16 mouse cellular contexts compared by ENCODE assay signal in genomic region chr16:63673236-63673840, GRCm38 (mm10).
DNase-seq lines count a peak whose midpoint lies in the region; ATAC-seq and TF ChIP-seq lines count a peak whose summit lies in the region.
"Had no signal": no experiment of that assay in that cellular context is flagged by ENCODE, and none has a peak within 500 bp of the region (broad histone marks: within the 10 kb centered on the region; RNA-seq: fewer than 3 reads in every experiment).

No protein-coding gene starts in this region.

- WGBS in heart, postnatal 0 days = 57% methylated on average over 9 of the region's 9 CpGs
- 80% methylated on average over 9 of the region's 9 CpGs for WGBS in heart, embryonic 11.5 days (ENCODE audit: insufficient replicate concordance)
- 97% methylated on average over 9 of the region's 9 CpGs for whole genome bisulfite sequencing in thymus, adult 2 months

- TF ChIP-seq CTCF in heart, postnatal 0 days (IDR thresholded peaks at IDR 0.05; ENCODE audit: low read depth) = no peak
- TF ChIP-seq CTCF in thymus, adult 2 months (IDR thresholded peaks at IDR 0.05; ENCODE audit: borderline replicate concordance, control insufficient read depth, extremely low read depth, insufficient read depth, low read length, poor library complexity) = no peak

- TF ChIP-seq EP300 in heart, postnatal 0 days (IDR thresholded peaks at IDR 0.05; ENCODE audit: low read depth) = no peak

- H3K27me3 ChIP-seq in heart, postnatal 0 days (ENCODE audit: control insufficient read depth, insufficient read depth, low read length) = no peaks in the 10 kb centered on the region
- no peaks in the 10 kb centered on the region for H3K27me3 ChIP-seq in heart, embryonic 11.5 days (ENCODE audit: control insufficient read depth, insufficient read depth, low read length)
- H3K27me3 ChIP-seq in thymus, adult 2 months (ENCODE audit: control insufficient read depth, insufficient read depth, low read length) = no peaks in the 10 kb centered on the region
- H3K27me3 ChIP-seq: CH12.LX; hindbrain, embryonic 13.5 days; liver, embryonic 15.5 days; neural tube, embryonic 13.5 days; Patski had no signal

- H3K4me3 ChIP-seq in heart, postnatal 0 days (ENCODE audit: low read depth, low read length) = no peak overlapping the region
- H3K4me3 ChIP-seq in heart, embryonic 11.5 days (ENCODE audit: low read depth, low read length) = no peak overlapping the region
- H3K4me3 ChIP-seq in thymus, adult 2 months (ENCODE audit: control insufficient read depth, insufficient read depth, low read length) = no peak overlapping the region
- H3K4me3 ChIP-seq: hindbrain, embryonic 13.5 days; limb, embryonic 10.5 days; liver, embryonic 15.5 days; neural tube, embryonic 13.5 days had no signal

- H3K36me3 ChIP-seq in heart, postnatal 0 days (replicated peaks; ENCODE audit: control insufficient read depth, insufficient read depth, low read length) = no peaks in the 10 kb centered on the region
- no peaks in the 10 kb centered on the region for H3K36me3 ChIP-seq in heart, embryonic 11.5 days (ENCODE audit: control insufficient read depth, insufficient read depth, low read length)
- H3K36me3 ChIP-seq in thymus, adult 2 months (ENCODE audit: control insufficient read depth, insufficient read depth, low read length) = no peaks in the 10 kb centered on the region
- H3K36me3 ChIP-seq: hindbrain, embryonic 13.5 days; limb, embryonic 10.5 days; liver, embryonic 15.5 days; neural tube, embryonic 13.5 days had no signal

- peak; percentile 11 for DNase-seq in heart, postnatal 0 days (ENCODE audit: low spot score)
- peak; percentile 73 for DNase-seq in brain, adult 2 months (ENCODE audit: low read depth, low spot score)
- peak; percentile 22 for DNase-seq in cerebellum, adult 11 months
- peak; percentile 12 to 25 for DNase-seq in frontal cortex, postnatal 36 days (ENCODE audit: low spot score in 2 of 2)
- DNase-seq in adipocyte (ENCODE audit: low spot score) = no peak
- no peak for DNase-seq in thymus, adult 2 months
- DNase-seq: kidney, adult 9 months; midbrain, embryonic 14.5 days; thymus, postnatal 4 days had no signal

- no peak overlapping the region for H3K4me2 ChIP-seq in heart, postnatal 0 days (ENCODE audit: low read depth, low read length)
- no peak overlapping the region for H3K4me2 ChIP-seq in heart, embryonic 11.5 days
- H3K4me2 ChIP-seq: hindbrain, embryonic 13.5 days; liver, embryonic 15.5 days; neural tube, embryonic 13.5 days had no signal

- H3K9me3 ChIP-seq in heart, postnatal 0 days (replicated peaks; ENCODE audit: control insufficient read depth, low read length) = no peaks in the 10 kb centered on the region
- no peaks in the 10 kb centered on the region for H3K9me3 ChIP-seq in heart, embryonic 11.5 days (replicated peaks; ENCODE audit: control insufficient read depth, low read length)
- H3K9me3 ChIP-seq: hindbrain, embryonic 13.5 days; limb, embryonic 10.5 days; liver, embryonic 15.5 days; neural tube, embryonic 13.5 days had no signal

- peak; percentile 53; the same call in 1 of the 2 replicates for ATAC-seq in heart, postnatal 0 days (ENCODE audit: insufficient read depth, low read depth)
- ATAC-seq in heart, embryonic 11.5 days (replicated peaks; ENCODE audit: insufficient number of reproducible peaks, low FRiP score, low TSS enrichment) = no peak
- ATAC-seq: Patski had no signal

- no peak for TF ChIP-seq POLR2A in thymus, adult 2 months (IDR thresholded peaks at IDR 0.05; ENCODE audit: control insufficient read depth, extremely low read depth, insufficient read depth, low read length, poor library complexity)

- H3K4me1 ChIP-seq in heart, postnatal 0 days (ENCODE audit: control insufficient read depth, insufficient read depth) = no peaks in the 10 kb centered on the region
- H3K4me1 ChIP-seq in heart, embryonic 11.5 days (ENCODE audit: control insufficient read depth, insufficient read depth, low read length) = 0 out of 2 replicates have a peak, but pooled peaks cover 4% of the 10 kb centered on the region
- no peaks in the 10 kb centered on the region for H3K4me1 ChIP-seq in thymus, adult 2 months (replicated peaks; ENCODE audit: control insufficient read depth, insufficient read depth, low read length)
- H3K4me1 ChIP-seq: hindbrain, embryonic 13.5 days; liver, embryonic 15.5 days had no signal

- no peak overlapping the region for H3K9ac ChIP-seq in heart, postnatal 0 days (replicated peaks; ENCODE audit: low read depth, low read length)
- H3K9ac ChIP-seq in heart, embryonic 11.5 days (ENCODE audit: low read depth, low read length) = no peak overlapping the region
- H3K9ac ChIP-seq: hindbrain, embryonic 13.5 days; liver, embryonic 15.5 days; neural tube, embryonic 13.5 days had no signal

- H3K27ac ChIP-seq in heart, postnatal 0 days (ENCODE audit: low read depth) = 0 out of 2 replicates have a peak overlapping the region, but pooled peaks have one; percentile 21
- H3K27ac ChIP-seq in heart, embryonic 11.5 days (ENCODE audit: low read depth, low read length) = no peak overlapping the region
- H3K27ac ChIP-seq in thymus, adult 2 months (ENCODE audit: control insufficient read depth, insufficient read depth, low read length) = no peak overlapping the region
- H3K27ac ChIP-seq: hindbrain, embryonic 13.5 days; limb, embryonic 10.5 days; liver, embryonic 15.5 days; neural tube, embryonic 13.5 days had no signal

Comparison
In these comparisons a context has a peak if more than half of its experiments do, and no peak if none do; other contexts are left out.
1. DNase-seq: peak in heart, postnatal 0 days (single experiment), brain, adult 2 months (single experiment), cerebellum, adult 11 months (single experiment) and frontal cortex, postnatal 36 days (2 of 2); none in adipocyte (single experiment) and thymus, adult 2 months (single experiment).